Mouse (Mus musculus) cortical plate, adult 2 months (tissue): ENCODE measurements around the gene Pfkfb4. TPM values are rescaled to one million over a fixed set of nuclear protein-coding genes. Genes with fewer than 3 reads are reported as not detected.

Experiments
- H3K27ac ChIP-seq: fragments of 200-500 bp; 2 replicates; pipeline ENCODE4 v1.5.1; 2012; ENCODE audit warnings: low read length, control low read depth, inconsistent platforms; ENCODE audit not compliant: insufficient read depth
- H3K4me1 ChIP-seq: fragments of 200-500 bp; 2 replicates; pipeline ENCODE4 v1.6.1; 2011; ENCODE audit warnings: low read length; ENCODE audit not compliant: control insufficient read depth, insufficient read depth
- H3K4me3 ChIP-seq: fragments of 200-500 bp; 2 replicates; pipeline ENCODE4 v1.5.1; 2011; ENCODE audit warnings: mild to moderate bottlenecking, low read length, control low read depth; ENCODE audit not compliant: insufficient read depth
- CTCF ChIP-seq: fragments of 200-500 bp; IDR thresholded peaks from 2 replicates; pipeline ENCODE4 v1.5.1; 2011; ENCODE audit warnings: mild to moderate bottlenecking, control low read depth, low read length; ENCODE audit not compliant: insufficient read depth; ENCODE audit errors: extremely low read depth
- POLR2A ChIP-seq: fragments of 200-500 bp; IDR thresholded peaks from 2 replicates; pipeline ENCODE4 v1.6.1; 2011; ENCODE audit warnings: mild to moderate bottlenecking, low read length, control low read depth; ENCODE audit not compliant: insufficient read depth; ENCODE audit errors: extremely low read depth
- polyA plus RNA-seq: library from polyadenylated mRNA; depleted of rRNA; stranded (reverse); fragments of >200 nt; gene quantifications from 2 replicates; pipeline ENCODE4 v1.2.3, GENCODE M21; 2012

Gene Pfkfb4
- polyA plus RNA-seq, 1 experiment: 20.8 TPM

GRCm38 (mm10) chr9:109054712-109055111 is 63.1 kb downstream of the Pfkfb4 start:
- peak overlapping the region; percentile 26 for H3K27ac ChIP-seq
- peaks cover 7% of the 10 kb centered on the region for H3K4me1 ChIP-seq
- peak; percentile 87 for TF ChIP-seq POLR2A
- no peak for TF ChIP-seq CTCF
- H3K4me3 ChIP-seq: peak overlapping the region; percentile 47

DNA sequence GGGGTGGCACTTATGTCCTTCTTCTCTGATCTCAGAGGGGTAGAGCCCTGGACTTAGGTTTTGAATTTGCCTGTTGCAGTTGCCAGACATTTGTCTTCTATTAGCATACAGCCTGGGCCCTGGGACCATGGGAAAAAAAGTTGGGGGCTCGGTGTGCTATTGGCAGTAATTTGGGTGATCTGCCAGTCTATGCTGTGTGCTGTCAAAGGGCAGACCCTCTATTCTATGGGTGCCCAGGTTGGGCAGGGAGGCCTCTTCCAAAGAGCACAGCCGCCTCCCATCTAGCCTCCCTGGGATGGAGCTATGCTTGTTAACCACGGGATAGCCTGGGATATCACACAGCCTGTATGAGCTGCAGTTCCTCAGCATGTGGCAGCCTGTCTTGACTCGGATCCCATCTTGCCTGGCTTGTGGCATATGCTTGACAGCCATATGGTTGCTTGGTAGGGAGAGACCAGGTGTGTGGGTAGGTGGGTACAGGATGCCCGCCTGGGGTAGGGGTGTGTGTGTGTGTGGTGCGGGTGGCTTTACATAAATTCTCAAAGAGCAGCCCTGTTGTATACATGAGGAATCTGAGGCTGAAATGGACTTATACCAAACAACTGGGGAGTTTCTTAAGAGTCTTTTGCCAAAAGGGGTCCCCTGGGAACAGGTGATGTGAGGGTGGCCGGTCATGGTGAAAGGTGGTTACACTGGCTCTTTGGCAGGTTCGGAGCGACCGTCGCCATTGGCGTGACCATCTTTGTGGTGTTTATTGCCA is 63.9 kb downstream of the Pfkfb4 start:
- peak overlapping the region; percentile 47 for H3K4me3 ChIP-seq
- peak overlapping the region; percentile 26; the same call in 1 of the 2 replicates for H3K27ac ChIP-seq
- TF ChIP-seq CTCF (no peak), POLR2A (no peak)
- H3K4me1 ChIP-seq: peaks cover 7% of the 10 kb centered on the region

DNA sequence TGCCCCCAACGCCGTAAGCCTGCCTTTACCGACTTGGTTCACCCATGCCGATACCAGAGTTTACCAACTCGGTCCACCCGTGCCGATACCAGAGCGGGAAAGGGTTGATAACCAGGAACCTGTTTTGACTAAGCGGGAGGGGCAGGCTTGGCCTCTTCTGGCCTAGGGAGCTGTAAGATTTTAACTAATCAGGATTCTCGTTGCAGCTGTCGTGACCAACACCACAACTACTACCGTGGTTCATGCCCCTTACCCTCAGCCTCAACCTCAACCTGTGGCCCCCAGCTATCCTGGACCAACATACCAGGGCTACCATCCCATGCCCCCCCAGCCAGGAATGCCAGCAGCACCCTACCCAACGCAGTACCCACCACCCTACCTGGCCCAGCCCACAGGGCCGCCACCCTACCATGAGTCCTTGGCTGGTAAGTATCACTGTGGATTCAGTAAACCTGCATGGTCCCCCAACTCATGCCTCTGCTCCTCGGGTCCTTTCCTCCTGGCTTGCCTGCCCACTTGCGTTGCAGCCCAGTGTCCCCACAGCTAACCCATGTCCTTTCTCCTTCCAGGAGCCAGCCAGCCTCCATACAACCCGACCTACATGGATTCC is 64.6 kb downstream of the Pfkfb4 start:
- H3K27ac ChIP-seq: no peak overlapping the region
- peaks cover 7% of the 10 kb centered on the region for H3K4me1 ChIP-seq
- no peak overlapping the region; the same call in 1 of the 2 replicates for H3K4me3 ChIP-seq
- no peak for TF ChIP-seq POLR2A
- no peak for TF ChIP-seq CTCF

GRCm38 (mm10) chr9:109056916-109057315 is 65.3 kb downstream of the Pfkfb4 start:
- Histone ChIP-seq H3K27ac (no peak overlapping the region), H3K4me1 (peaks cover 7% of the 10 kb centered on the region), H3K4me3 (no peak overlapping the region)
- TF ChIP-seq POLR2A (no peak), CTCF (no peak)

GRCm38 (mm10) chr9:109057543-109057942 is 66.0 kb downstream of the Pfkfb4 start:
- no peak overlapping the region for H3K4me3 ChIP-seq
- TF ChIP-seq CTCF (no peak), POLR2A (no peak)
- no peak overlapping the region for H3K27ac ChIP-seq
- peaks cover 7% of the 10 kb centered on the region for H3K4me1 ChIP-seq

DNA sequence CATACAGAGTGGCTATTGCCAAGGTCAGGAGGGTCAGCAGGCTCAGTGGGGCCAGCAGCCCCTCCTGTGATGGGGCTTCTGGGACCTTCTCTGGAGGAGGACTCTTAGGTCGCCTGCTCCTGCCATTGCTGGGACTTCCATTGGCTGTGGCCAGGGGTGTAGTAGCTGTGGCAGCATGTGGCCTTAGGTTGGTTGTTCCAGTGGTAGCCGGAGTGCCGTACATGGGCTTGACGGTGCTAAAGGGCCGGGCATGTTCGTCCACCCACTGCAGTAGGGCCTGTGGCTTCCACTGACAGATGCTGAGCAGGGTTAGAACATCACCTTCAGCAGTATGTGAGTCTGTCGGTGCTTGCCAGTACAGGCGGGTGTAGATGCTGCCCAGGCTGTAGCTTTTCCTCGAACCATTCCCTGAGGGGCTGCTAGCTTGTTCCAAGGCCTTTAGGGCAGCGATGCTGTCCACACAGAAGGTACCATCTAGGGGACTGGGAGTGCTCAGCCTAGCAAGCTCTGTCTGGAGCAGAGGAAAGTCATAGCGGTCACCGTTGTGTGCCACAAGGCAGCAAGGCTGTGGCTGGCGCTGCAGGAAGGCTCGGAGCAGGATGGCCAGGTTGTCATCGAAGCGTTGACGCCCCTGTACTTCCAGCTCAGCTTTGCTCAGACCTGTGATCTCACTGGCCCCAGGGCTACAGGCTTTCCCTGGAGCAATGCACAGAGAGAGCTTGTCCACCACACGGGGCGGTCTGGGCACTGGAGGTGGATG is 66.6 kb downstream of the Pfkfb4 start:
- TF ChIP-seq POLR2A: no peak
- no peak for TF ChIP-seq CTCF
- Histone ChIP-seq H3K4me3 (peak overlapping the region; percentile 31; the same call in 1 of the 2 replicates), H3K27ac (peak overlapping the region; percentile 62; the same call in 1 of the 2 replicates), H3K4me1 (peaks cover 7% of the 10 kb centered on the region)

DNA sequence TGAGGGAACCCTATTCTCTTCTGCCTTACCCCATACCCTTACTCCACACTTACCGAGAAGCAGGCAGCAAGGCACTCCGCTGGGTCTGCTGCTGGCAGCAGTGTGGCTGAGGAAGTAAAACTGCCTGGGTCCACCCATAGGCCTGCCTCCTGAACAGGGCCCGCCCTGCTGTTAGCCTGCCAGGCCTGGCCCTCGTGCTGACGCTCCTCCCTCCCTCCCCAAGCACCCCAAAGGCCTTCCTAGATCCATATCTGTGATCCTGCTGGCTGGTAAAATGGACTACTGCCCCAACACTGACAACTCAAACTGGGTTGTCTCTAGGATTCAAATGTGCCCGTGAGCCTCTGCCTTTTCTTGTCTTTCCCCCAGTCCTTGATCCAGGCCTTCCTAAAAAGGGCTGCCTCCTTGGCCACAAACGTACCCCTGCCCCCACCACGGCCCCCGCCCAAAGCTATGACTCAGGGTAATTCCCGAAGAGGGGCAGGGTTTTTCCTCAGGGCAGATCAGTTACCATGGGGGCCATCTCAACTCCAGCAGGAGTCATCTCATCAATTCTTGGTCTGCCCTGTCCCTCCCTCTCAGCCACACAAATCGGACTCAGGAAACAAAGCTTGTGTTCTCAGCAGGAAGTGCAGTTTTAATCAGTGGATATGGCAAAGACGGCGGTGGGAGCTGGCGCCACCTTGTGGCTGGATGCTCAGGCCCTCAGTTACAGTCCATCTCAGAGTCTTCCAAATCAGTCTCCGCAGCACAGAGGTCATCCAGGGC is 67.7 kb downstream of the Pfkfb4 start, which contains the start of gene Trex1:
TSS of gene Trex1 (minus strand) at position 599 of the 768 bp plus-strand sequence.
- Histone ChIP-seq H3K4me1 (peaks cover 7% of the 10 kb centered on the region), H3K4me3 (peak within 1 kb of the TSS; percentile 31)
- TF ChIP-seq POLR2A (peak; percentile 93), CTCF (peak; percentile 92)

GRCm38 (mm10) chr9:109060184-109060897 is 68.8 kb downstream of the Pfkfb4 start:
- Histone ChIP-seq H3K27ac (no peak overlapping the region), H3K4me3 (no peak overlapping the region), H3K4me1 (peaks cover 6% of the 10 kb centered on the region)
- TF ChIP-seq CTCF (no peak), POLR2A (no peak)

More for the DNA sequence above, 67.7 kb downstream of the Pfkfb4 start, which contains the start of gene Trex1:
- peak within 1 kb of the TSS; percentile 62 for H3K27ac ChIP-seq
